Mouse (Mus musculus) left cerebral cortex, postnatal 10 days (tissue): Measurements from ENCODE around the gene Hapln1. TPM values are rescaled to one million over a fixed set of nuclear protein-coding genes. Genes with fewer than 3 reads are reported as not detected.
A peak's percentile ranks its signal among the peaks of the same experiment; 100 is the strongest.

Experiments used
- DNase-seq, 2 experiments: peaks; one replicate each; pipeline ENCODE4 v3.0.0; 2021 to 2022; ENCODE audit warnings: low spot score in 2 of 2, mixed read lengths in 1 of 2; ENCODE audit errors: extremely low spot score in 1 of 2
- intact Hi-C: fragments of 180-260 bp; cut with DNase I; formaldehyde crosslinking; loops from one replicate; pipeline ENCODE4 v1.15.1; 2025
- total RNA-seq, 2 experiments: library from RNA; stranded (reverse); gene quantifications; 2 replicates each; pipeline ENCODE4 v1.2.3; 2021

Gene Hapln1
- total RNA-seq, 2 experiments from 2014 or later, result 58.4 to 72.6 TPM

DNA sequence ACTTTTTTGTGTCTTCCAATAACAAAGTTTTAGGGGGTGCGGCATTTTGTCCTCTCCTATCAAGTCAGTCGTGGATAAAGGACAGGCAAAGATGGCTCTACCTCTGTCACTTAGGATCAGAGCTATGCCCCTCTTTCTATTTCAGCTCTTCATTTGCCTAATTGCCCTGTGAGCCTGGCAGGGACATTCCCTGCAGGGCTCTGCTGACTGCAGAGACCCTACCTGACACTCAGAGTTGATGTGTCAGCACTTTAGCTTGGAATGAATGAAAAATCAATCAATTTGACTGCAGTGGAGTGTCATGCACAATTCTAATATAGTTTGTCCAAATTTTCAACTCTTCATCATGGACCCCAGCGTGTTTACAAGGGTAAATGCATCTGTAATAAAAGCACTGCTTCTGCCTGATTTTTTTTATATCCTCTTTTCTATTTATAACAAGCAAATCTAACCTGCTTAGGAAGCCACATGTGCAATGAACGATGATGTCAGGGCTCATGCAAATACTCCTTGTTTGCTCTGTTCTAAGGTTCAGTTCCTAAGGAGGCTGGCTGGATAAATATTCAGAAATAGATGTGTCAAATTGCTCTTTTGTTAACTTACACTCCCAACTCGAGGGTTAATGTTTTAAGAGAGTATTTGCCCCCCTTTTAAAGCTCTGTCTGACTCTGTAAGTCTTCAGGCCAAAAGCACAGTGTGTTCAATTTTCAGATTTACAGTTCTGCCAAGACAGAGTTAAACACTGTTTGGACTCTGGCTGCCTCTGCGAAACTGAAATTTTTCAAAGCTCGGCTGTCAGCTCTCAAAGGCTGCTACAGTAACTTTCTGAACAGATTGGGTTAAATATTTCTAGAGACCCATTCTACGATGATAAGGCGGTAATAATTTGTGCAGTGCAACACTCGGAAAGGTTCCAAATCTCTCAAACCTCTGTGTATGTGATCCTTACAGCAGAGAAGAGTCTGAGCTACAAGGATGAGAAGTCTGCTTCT lies 44.4 kb downstream of the Hapln1 start:
- DNase-seq, result no peak
- intact Hi-C loops, result no loop called here

DNA sequence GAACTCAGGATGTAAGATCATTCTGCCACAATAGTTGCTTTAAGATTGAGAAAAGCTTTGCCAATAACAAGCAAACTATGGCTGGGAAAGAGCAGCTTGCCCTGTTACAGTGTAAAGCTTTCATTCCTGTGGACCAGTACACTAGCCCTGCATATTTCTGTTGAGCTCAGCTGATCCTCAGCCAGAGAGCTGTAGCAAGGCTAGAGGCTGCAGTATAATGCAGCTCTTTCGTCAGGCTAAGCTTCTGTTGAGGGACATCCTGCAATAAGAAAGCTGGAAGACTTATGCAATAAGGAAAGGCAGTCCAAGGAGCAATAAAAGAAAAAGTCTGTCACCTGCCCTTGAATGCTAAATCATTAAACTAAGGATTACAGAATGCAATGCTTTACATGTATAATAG lies 45.5 kb downstream of the Hapln1 start:
- DNase-seq, result no peak
- intact Hi-C loops, result no loop called here

DNA sequence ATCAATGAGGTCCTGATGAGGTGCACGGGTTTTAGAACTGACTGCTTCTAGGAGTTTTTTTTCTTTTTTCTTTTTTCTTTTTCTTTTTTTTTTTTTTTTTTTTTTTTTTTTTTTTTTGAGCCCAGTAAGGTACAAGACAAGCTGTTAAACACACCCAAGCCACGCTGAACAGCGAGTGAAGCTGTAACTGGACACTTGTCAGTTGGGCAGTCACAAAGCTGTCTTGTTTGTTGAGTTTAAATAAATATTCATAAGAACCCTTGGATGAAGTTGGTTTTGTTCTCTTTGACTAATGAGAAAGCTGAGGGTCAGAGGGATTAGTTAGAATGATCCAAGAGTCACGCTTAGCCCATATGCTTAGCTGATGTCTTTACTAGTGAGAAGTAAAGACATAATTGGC lies 55.5 kb downstream of the Hapln1 start:
- intact Hi-C loops, result no loop called here
- no peak for DNase-seq

DNA sequence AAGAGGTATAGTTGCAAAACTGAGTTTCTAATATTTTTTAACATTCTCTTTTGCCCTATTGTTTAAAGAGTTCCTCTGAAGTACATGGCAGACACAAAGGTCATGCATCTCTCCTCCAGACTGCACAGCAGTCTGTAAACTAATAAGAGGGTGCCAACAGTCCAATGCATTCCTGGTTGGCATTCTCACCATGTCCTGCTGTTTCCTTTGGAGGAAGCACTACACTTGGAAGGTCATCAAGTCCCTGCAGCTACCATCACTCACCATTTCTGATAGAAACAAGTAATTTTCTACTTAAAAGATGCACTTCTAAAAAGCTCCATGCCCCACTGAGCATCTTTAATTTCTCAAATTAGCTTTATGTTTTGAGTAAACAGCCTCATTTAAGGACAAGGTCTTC lies 57.8 kb downstream of the Hapln1 start:
- intact Hi-C loops, result no loop called here
- DNase-seq, result peak in 1 of 2 experiments; percentile 24

DNA sequence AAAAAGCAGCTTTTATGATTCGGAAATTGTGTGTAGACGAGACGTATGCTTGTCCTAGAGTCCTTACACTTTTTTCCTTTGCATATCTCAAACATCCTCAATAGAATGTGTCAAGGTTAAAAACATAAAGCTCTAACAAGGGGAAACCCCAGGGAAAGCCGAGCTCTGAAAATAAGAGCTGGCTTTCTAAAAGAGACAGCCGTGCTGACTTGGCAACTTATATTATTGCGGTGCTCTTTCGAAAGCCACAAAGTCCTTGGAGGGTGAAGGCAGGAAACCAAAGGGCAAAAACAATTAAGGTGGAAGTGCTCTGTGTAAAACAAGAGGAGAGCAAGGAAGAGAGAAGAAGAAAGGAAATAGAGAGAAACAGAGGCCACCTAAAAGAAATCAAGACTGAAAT lies 60.9 kb downstream of the Hapln1 start:
- no peak for DNase-seq
- intact Hi-C loops, result no loop called here

DNA sequence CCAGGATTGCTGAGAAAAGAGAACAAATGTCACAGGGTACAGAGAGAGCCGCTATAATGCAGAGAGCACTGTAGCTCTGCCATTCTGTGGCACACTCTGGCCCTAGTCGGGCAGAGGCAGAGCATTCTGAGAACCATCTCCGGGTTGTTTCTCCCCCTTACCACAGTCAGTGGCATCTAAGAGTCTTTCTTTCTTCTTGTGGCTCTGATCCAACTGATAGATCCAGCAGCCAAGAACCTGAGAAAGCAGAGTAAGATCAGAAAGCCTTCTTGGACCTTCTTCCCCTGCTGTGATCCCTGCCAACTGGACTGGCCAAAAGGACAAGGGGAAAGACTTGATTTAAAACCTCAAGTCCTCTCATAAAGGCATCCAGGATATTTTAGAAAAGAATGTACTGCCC lies 63.7 kb downstream of the Hapln1 start:
- peak in 1 of 2 experiments; percentile 47 for DNase-seq
- intact Hi-C loops, result no loop called here

DNA sequence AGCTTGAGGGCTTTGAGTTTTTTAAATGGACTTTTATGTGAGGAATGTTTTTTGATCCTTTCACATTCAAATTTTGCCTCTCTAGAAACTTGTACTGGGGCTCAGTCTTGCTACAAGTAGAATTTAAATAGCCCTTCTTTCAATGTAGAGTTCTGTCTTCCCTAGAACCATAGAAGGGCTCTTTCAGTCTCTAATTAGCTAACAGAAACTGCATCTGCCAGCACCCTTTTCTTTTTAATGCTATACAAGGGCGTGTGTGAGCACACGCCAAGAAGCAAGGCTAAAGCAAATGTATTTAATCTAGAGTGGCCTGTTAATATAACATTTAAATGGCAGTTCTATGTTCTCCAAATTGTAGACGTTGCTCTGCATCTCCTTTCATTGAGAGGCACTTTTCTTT lies 67.8 kb downstream of the Hapln1 start:
- no peak for DNase-seq
- intact Hi-C loops, result no loop called here

DNA sequence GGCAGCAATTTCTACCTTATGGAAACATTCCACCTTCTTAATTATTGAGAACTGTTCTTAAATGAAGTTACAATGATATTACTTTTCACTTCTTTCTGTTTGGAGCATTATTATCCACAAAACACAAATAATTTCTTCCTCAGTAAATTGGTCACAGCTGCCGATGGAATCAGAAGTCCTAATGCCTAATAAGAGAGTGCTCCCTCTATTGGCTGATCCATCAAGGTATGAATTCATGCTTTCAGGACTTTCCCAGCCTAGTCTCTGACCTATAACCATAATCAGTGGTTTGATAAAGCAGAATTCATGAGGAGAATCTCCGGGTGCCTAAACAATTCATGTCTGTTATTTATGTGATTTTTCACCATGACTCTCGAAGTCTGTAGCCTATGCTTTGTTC lies 79.5 kb downstream of the Hapln1 start:
- intact Hi-C loops, result no loop called here
- no peak for DNase-seq

DNA sequence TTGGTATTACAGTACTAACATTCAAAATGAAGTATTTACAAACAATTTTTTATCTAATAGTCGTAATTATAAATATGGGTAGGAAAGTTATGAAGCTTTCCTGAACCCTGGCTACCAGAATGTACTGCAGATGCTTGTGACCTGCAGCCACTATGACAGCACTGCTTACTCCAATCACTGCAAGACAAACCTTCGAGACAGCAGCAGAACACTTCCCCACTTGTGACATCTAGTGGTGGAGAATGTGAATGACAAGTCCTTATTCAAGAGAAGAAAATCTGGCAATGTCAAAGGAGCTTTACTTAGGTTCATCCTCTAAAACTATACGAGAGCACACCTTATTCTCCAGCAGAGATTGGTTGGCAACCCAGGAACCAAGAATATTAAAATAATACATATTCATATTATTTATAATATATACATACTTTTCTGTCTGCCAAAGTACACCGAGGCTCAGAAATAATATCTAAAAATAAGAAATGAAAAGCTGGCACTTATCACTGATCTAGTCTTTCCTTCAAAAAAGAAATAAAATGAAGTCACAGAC lies 94.6 kb downstream of the Hapln1 start:
- DNase-seq, result peak in 1 of 2 experiments; percentile 63
- intact Hi-C loops, result loop anchor here (5.0 kb wide), 1 partner anchor 87 kb away; no protein-coding TSS in a partner anchor

DNA sequence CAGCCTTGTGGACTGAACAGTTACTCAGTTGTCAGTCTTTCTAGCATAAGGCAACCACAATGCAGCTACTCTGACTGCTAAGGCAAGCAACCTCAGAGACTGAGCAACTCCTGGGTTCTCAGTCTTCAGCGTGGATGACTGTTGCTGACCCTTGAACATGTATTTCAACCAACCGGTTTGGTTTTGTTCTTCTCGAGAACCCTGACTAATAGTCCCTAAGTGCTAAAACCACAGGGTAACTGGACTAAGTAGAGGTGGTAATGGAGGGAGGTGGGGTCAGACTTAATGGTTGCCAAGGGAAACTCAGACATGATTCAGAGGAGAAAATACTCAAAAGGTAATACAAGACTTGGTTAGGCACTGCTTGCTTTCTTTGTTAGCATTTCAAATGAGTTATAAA lies 97.4 kb downstream of the Hapln1 start:
- no peak for DNase-seq
- intact Hi-C loops, result no loop called here

DNA sequence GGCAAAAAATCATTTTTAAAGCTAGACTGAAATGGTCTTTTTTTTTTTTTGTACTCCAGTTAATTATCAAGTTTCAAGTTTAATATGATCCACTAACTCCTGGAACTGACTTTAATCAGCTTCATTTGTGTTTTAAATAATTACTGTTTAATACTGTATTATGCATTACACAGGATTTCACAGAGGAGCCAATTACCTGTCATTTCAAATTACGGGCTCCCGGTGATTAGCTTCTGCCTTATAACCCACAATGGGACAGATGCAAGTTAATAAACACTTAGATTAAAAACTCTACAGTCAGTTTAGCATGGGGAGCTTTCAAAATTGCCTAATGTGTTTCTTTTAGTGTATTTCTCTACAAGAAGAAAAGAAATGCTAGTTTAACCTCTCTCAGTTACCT lies 106.0 kb downstream of the Hapln1 start:
- intact Hi-C loops, result no loop called here
- no peak for DNase-seq

DNA sequence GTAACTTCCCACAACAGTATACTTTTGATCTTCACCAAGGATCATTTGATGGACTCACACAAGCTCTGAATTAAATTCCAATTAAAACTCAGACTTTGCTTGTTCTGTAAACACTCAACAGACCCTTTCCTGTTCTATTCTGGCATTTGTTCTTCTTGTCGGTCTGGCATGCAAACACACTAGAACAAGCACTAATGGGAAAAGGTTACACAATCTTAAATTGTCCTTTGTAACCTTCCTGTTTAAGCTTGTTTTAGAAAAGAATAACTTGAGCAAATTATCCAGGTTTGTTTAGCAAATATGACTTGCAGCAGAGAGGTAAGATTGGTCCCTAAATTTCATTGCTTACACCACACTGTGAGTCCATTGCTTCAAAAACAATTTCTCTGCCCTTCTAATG lies 113.2 kb downstream of the Hapln1 start:
- intact Hi-C loops, result no loop called here
- DNase-seq, result no peak

DNA sequence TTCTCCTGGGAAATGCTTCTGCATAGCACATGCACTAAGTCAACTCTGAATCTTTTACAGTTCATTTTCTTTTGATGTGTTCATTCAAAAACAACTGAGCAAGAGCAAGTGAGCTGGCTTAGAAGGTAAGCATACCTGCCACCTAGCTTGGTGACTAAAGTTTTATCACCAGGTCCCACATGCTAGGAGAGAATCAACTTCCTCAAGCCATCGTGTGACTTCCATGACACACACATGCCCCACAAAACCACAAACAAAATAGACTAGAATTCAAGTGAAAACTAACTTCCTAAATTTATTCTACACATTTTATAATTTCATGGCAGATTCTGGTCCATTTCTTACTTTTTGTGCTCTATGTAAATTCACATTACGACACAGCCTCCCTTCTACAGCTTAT lies 113.7 kb downstream of the Hapln1 start:
- intact Hi-C loops, result no loop called here
- DNase-seq, result no peak

DNA sequence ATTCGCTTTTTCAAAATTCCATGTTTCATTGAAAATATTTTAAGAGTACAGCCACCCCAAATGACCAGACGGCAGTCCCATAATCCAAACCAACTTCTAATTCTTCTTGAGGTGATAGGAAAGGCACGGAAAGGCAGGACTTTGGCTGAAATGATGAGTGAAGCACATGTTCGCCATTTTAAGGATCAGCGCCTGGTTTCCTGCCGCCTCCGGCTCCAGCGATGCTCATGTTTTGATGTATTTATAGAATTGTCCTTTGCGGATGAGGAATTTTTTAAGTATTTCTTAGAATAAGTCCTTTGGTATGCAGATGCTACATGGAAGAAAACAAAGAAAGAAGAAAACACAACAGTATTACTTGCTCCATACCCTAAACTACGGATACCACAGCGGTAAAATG lies 117.5 kb downstream of the Hapln1 start:
- peak in 1 of 2 experiments; percentile 7 for DNase-seq
- intact Hi-C loops, result no loop called here

Other genes with a start within 250 kb of the Hapln1 start
- gene Vcan, start 202.7 kb downstream of the Hapln1 start, total RNA-seq, result 10 to 100 TPM; 37.0 to 41.0 TPM